Mouse (Mus musculus): ENCODE measurements around the gene B3gnt3.

DNA sequence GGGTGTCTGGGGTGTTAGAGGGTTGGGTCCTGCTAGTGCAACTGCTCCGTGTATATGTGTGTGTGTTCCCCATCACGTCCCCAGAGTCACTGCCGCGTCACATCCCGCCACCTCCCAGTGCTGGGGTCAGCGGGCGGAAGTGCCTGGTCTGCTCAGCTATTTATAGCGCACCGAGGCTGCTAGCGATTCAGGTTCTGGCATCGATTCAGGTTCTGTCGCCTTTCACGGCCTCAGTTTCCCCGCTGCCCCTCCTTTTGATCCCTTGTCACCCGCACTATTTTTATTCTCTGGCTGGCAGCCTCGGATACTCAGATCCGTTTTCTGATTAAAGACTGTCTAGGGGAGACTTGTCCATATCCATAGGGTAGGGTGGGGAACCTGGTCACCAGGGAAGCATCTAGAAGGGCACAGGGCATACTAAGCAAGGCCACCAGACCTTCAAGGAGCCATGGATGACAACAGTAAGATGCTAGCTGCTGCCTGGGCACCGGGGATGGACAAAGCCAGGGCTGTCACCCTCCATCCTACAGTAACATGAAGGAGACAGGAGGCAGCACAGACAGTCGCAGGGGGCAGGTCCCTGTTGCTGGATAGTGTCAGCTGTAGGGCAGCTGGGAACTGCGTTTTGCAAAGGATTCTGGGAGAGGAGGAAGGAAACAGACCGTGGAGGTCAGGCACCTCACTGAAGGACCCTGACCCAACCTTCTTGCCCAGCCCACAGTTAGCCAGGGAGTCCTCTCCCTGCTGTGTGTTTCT, 33.2 kb downstream of the B3gnt3 start:
- TF ChIP-seq POLR2A (IDR thresholded peaks at IDR 0.05; ENCODE audit: borderline replicate concordance, extremely low read depth, insufficient read depth, insufficient read length, poor library complexity, severe bottlenecking) (no peak), CTCF (IDR thresholded peaks at IDR 0.05; ENCODE audit: borderline replicate concordance, extremely low read depth, insufficient read depth, insufficient read length) (no peak)

Measured in brain, embryonic 14.5 days (tissue).